Mouse (Mus musculus): ENCODE measurements around the gene Rbm38.

DNA sequence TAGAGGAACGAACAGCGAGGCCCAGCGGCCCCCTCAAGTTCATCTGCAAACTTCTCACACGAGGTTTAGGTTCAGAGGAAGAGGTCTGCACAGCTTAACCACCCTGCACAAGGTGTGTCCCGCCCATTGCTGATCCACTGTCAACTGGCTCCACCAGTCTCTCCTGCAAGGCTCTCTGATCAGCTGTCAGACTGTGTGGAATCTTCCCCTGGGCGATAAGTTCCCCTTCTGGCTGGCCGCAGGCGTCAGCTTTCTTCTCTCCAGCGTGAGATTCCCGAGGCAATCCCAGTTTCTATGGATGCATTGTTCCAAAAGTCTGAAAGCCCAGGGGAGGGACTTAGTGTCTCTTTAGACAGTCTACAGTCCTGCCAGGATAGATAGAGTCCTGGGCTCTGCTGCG lies 38.0 kb downstream of the Rbm38 start:
- TF ChIP-seq POLR2AphosphoS2 (IDR thresholded peaks at IDR 0.05; ENCODE audit: low read depth, low read length) (no peak), ZNF384 (IDR thresholded peaks at IDR 0.05; ENCODE audit: low read depth, low read length) (no peak), EP300 (IDR thresholded peaks at IDR 0.05; ENCODE audit: low read length) (no peak), KAT2A (IDR thresholded peaks at IDR 0.05; ENCODE audit: insufficient replicate concordance, low read length) (no peak), TBP (conservative IDR thresholded peaks at IDR 0.05; ENCODE audit: low read depth, low read length) (no peak), JUND (conservative IDR thresholded peaks at IDR 0.05; ENCODE audit: low read depth, low read length) (no peak), E2F4 (IDR thresholded peaks at IDR 0.05; ENCODE audit: insufficient replicate concordance, low read depth, low read length) (no peak), SMC3 (IDR thresholded peaks at IDR 0.05; ENCODE audit: low read depth, low read length) (no peak), CTCF (conservative IDR thresholded peaks at IDR 0.05 in 1 of 2, IDR thresholded peaks at IDR 0.05 in 1 of 2; ENCODE audit: low read depth in 2 of 2, low read length in 2 of 2) (no peak), USF1 (IDR thresholded peaks at IDR 0.05; ENCODE audit: low read depth, low read length) (no peak), CHD2 (IDR thresholded peaks at IDR 0.05; ENCODE audit: low read length) (no peak), BHLHE40 (IDR thresholded peaks at IDR 0.05; ENCODE audit: low read depth, low read length) (no peak)
